Mouse (Mus musculus) stomach, postnatal 0 days (tissue): ENCODE results near the gene Pak2.

Experiments
- CTCF ChIP-seq: IDR thresholded peaks from 2 replicates; pipeline ENCODE4 v1.5.1; 2016; ENCODE audit warnings: antibody characterized with exemption, low read depth, mild to moderate bottlenecking, moderate library complexity
- EP300 ChIP-seq: optimal IDR thresholded peaks from 2 replicates; pipeline ENCODE3; 2016; ENCODE audit warnings: antibody characterized with exemption

DNA sequence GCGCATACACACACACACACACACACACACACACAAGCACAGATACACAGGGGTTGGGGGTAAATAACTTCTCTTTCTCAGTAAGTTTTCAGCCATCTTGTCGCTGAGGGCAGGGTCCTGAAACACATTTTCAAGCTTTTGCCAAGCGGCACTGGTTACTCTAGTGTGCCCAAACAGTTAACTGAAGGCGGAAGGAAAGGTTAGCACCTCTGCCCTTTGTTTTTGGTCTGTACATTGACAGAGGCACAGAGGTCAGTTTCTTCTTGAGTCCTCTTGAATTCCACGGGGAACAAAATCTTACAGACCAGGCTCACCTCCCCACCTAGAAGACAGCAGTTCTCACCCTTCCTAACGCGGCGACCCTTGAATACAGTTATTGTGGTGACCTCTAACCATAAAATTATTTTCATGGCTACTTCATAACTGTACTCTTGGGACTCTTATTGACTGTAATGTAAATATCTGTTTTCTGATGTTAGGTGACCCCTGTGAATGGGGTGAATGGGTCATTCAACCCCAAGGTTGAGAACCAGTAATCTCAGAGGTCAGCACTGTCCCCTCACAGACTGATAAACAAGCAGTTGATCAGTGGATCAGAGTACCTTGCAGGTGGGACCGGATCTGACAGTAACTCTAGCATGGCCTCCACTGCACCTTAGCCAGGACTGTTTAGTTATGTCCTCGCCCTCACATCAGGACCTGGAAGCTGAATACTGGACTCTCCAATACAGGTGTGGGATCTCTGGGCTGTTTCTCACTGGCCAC lies 70.4 kb downstream of the Pak2 start:
- no peak for TF ChIP-seq CTCF
- no peak for TF ChIP-seq EP300
